Mouse (Mus musculus) embryonic facial prominence, embryonic 14.5 days (tissue): Measurements from ENCODE around the gene Dpagt1. TPM values are rescaled to one million over a fixed set of nuclear protein-coding genes. Genes with fewer than 3 reads are reported as not detected.
A peak's percentile ranks its signal among the peaks of the same experiment; 100 is the strongest.

Source experiments
- ATAC-seq: fragments of 200-750 bp; cut with Nextera tagmentation; 2 replicates; pipeline ENCODE4 v1.8.0; 2017; ENCODE audit warnings: low read depth, moderate number of reproducible peaks, moderate TSS enrichment
- DNase-seq: peaks from one replicate; pipeline ENCODE4 v3.0.0-alpha.2; 2015; ENCODE audit warnings: low spot score
- H3K27ac ChIP-seq: fragments of 300-500 bp; sonication (generic); replicated peaks from 2 replicates; pipeline ENCODE4 v1.5.1; 2014; ENCODE audit warnings: low read depth, mild to moderate bottlenecking, low read length, moderate library complexity
- H3K27me3 ChIP-seq: fragments of 300-500 bp; sonication (generic); replicated peaks from 2 replicates; pipeline ENCODE4 v1.6.1; 2014; ENCODE audit warnings: low read length; ENCODE audit not compliant: control insufficient read depth, insufficient read depth
- H3K36me3 ChIP-seq: fragments of 300-500 bp; sonication (generic); 2 replicates; pipeline ENCODE4 v1.6.1; 2014; ENCODE audit warnings: low read length, mixed read lengths; ENCODE audit not compliant: control insufficient read depth, insufficient read depth
- H3K4me1 ChIP-seq: fragments of 300-500 bp; sonication (generic); 2 replicates; pipeline ENCODE4 v1.6.1; 2014; ENCODE audit warnings: antibody characterized with exemption, low read length; ENCODE audit not compliant: control insufficient read depth, insufficient read depth
- H3K4me2 ChIP-seq: fragments of 300-500 bp; sonication (generic); 2 replicates; pipeline ENCODE4 v1.6.1; 2014; ENCODE audit warnings: low read depth, mild to moderate bottlenecking, low read length, moderate library complexity, mixed read lengths
- H3K4me3 ChIP-seq: fragments of 300-500 bp; sonication (generic); 2 replicates; pipeline ENCODE4 v1.5.1; 2014; ENCODE audit warnings: low read depth, mild to moderate bottlenecking, low read length
- H3K9ac ChIP-seq: fragments of 300-500 bp; sonication (generic); 2 replicates; pipeline ENCODE4 v1.6.1; 2014; ENCODE audit warnings: low read depth, mild to moderate bottlenecking, low read length, moderate library complexity, mixed read lengths
- H3K9me3 ChIP-seq: fragments of 300-500 bp; sonication (generic); 2 replicates; pipeline ENCODE4 v1.6.1; 2016; ENCODE audit warnings: low read length; ENCODE audit not compliant: control insufficient read depth
- WGBS: fragments of 180-500 bp; shearing (Covaris S2); extraction: QIAGEN DNeasy Blood & Tissue Kit; methylation state at CpG from one replicate; pipeline ENCODE4 v1.1.7; 2014; 5-methylcytosine and 5-hydroxymethylcytosine counted together
- polyA plus RNA-seq: library from polyadenylated mRNA; unstranded; fragments of >200 nt; fragmentation: Nextera tagmentation; extraction: Ambion mirVana; gene quantifications from 2 replicates; pipeline ENCODE4 v1.2.1, GENCODE M21; 2014

The Dpagt1 gene
- polyA plus RNA-seq, 1 experiment from 2014 or later: 34.3 TPM

GRCm38 (mm10) chr9:44342173-44342572 is 16.4 kb downstream of the Dpagt1 start:
- peaks cover 46% of the 10 kb centered on the region for H3K36me3 ChIP-seq
- no peak overlapping the region for H3K4me3 ChIP-seq
- 80% methylated on average over 3 of the region's 3 CpGs for WGBS
- H3K4me2 ChIP-seq: no peak overlapping the region
- no peak overlapping the region for H3K27ac ChIP-seq
- no peak for ATAC-seq
- no peaks in the 10 kb centered on the region for H3K27me3 ChIP-seq
- DNase-seq: no peak
- H3K9ac ChIP-seq: no peak overlapping the region
- no peaks in the 10 kb centered on the region for H3K9me3 ChIP-seq
- peaks cover 12% of the 10 kb centered on the region for H3K4me1 ChIP-seq

DNA sequence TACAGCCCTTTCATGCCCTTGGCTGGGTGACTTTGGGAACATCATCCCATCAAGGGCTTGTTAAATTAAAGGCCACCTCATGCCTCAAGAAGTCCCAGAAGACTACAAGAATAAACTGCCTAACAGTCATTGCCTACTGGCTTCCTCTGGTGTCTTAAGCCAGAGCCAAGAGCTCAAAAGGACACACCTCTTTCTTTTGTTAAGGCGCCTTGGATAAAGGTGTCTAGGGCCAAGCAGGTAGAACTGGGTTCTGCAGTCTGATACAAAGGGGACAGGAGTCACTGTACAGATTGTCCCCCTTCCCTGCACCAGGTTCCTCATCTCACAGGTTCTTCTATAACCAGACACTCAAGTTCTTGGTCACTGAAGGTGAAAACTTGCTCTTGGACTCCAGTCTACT is 16.8 kb downstream of the Dpagt1 start:
- no peak overlapping the region for H3K27ac ChIP-seq
- peak overlapping the region; percentile 56; the same call in 1 of the 2 replicates for H3K4me2 ChIP-seq
- ATAC-seq (no peak), DNase-seq (no peak)
- no peaks in the 10 kb centered on the region for H3K9me3 ChIP-seq
- H3K9ac ChIP-seq: peak overlapping the region; percentile 87
- 100% methylated on average over 1 of the region's 1 CpGs for WGBS
- peaks cover 9% of the 10 kb centered on the region for H3K4me1 ChIP-seq
- peaks cover 46% of the 10 kb centered on the region for H3K36me3 ChIP-seq
- H3K27me3 ChIP-seq: no peaks in the 10 kb centered on the region
- H3K4me3 ChIP-seq: no peak overlapping the region; the same call in 1 of the 2 replicates

GRCm38 (mm10) chr9:44343290-44343689 is 17.5 kb downstream of the Dpagt1 start:
- H3K9ac ChIP-seq: peak overlapping the region; percentile 87
- H3K27me3 ChIP-seq: no peaks in the 10 kb centered on the region
- peak overlapping the region; percentile 94 for H3K27ac ChIP-seq
- no peaks in the 10 kb centered on the region for H3K9me3 ChIP-seq
- H3K36me3 ChIP-seq: peaks cover 46% of the 10 kb centered on the region
- DNase-seq (no peak), ATAC-seq (no peak)
- peaks cover 7% of the 10 kb centered on the region for H3K4me1 ChIP-seq
- peak overlapping the region; percentile 56 for H3K4me2 ChIP-seq
- H3K4me3 ChIP-seq: peak overlapping the region; percentile 78
- WGBS: 8% methylated on average over 6 of the region's 6 CpGs

- Histone ChIP-seq H3K27ac (peak within 1 kb of the TSS; percentile 94), H3K4me1 (peaks cover 7% of the 10 kb centered on the region), H3K9me3 (no peaks in the 10 kb centered on the region), H3K27me3 (no peaks in the 10 kb centered on the region), H3K4me2 (peak within 1 kb of the TSS; percentile 56), H3K4me3 (peak within 1 kb of the TSS; percentile 78), H3K9ac (peak within 1 kb of the TSS; percentile 87), H3K36me3 (peaks cover 48% of the 10 kb centered on the region)
- WGBS: under 1% methylated on average over 36 of the region's 39 CpGs
- peak; percentile 96 for ATAC-seq
- DNase-seq: peak; percentile 96
Observed at GRCm38 (mm10) chr9:44343781-44344421, 18.1 kb downstream of the Dpagt1 start, which contains the start of gene Hmbs. Hmbs (minus strand) TSS chr9:44344228.

DNA sequence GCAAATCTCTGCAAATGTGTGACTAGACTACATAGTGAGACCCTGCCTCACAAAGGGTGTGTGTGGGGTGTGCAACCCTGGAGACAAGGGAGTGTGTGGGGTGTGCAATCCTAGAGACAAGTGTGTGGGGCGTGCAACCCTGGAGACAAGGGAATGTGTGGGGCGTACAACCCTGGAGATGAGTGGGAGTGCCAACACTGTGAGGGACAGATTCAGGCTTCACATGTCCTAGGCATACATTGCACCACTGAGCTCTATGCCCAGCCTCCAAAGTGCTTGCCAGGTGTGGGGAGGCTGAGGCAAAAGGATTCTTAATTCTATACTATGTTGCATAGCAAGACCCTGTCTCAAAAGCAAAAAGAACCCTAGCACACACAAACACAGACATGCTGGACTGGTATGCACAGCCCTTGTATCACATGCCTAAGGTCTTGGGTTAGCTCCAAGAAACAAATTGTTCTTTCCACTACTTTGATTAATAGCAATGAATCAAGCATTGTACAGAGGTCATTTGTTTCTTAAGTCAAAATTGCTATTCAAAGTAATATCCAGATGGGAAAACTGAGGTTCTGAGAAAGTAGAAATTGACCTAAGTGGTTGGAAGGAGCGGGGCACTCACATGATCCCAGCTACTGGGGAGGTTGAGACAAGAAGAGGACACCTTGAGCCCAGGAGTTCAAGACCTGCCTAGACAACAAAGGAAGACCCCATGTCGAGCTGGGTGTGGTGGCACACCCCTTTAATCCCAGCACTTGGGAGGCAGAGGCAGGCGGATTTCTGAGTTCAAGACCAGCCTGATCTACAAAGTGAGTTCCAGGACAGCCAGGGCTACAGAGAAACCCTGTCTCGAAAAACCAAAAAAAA is 20.0 kb downstream of the Dpagt1 start:
- Histone ChIP-seq H3K9me3 (no peaks in the 10 kb centered on the region), H3K27ac (no peak overlapping the region), H3K4me1 (peaks cover 7% of the 10 kb centered on the region), H3K36me3 (peaks cover 57% of the 10 kb centered on the region), H3K9ac (no peak overlapping the region), H3K4me2 (no peak overlapping the region), H3K4me3 (no peak overlapping the region), H3K27me3 (no peaks in the 10 kb centered on the region)
- ATAC-seq (no peak), DNase-seq (no peak)
- 79% methylated on average over 6 of the region's 6 CpGs for WGBS

DNA sequence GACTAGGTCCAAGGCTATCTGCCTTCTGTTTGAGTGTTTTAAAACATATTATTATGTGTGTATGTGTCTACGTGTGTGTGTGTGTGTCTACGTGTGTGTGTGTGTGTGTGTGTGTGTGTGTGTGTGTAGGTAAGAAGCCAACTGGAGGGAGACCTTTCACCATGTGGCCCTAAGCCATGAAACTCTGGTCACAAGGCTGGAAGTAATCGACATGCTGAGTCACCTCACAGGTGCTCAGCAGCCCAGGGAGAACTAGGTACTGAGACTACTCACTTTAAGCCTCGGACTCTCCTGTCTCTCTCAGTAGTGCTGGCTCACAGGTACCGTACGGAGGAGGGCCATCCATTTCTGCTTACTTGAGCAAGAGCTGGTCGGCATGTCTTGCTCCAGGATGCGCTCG is 21.3 kb downstream of the Dpagt1 start:
- 92% methylated on average over 9 of the region's 9 CpGs for WGBS
- Histone ChIP-seq H3K4me1 (peaks cover 7% of the 10 kb centered on the region), H3K36me3 (peaks cover 59% of the 10 kb centered on the region), H3K27ac (no peak overlapping the region), H3K9ac (no peak overlapping the region), H3K27me3 (no peaks in the 10 kb centered on the region), H3K4me3 (no peak overlapping the region), H3K9me3 (no peaks in the 10 kb centered on the region), H3K4me2 (no peak overlapping the region)
- ATAC-seq (no peak), DNase-seq (no peak)

- Histone ChIP-seq H3K4me1 (peaks cover 7% of the 10 kb centered on the region), H3K4me3 (no peak overlapping the region), H3K9me3 (no peaks in the 10 kb centered on the region), H3K36me3 (peaks cover 64% of the 10 kb centered on the region), H3K9ac (no peak overlapping the region), H3K27me3 (no peaks in the 10 kb centered on the region), H3K4me2 (no peak overlapping the region), H3K27ac (no peak overlapping the region)
- ATAC-seq: no peak
- WGBS: 90% methylated on average over 4 of the region's 4 CpGs
- DNase-seq: no peak
Observed at GRCm38 (mm10) chr9:44347621-44348020, 21.8 kb downstream of the Dpagt1 start.

DNA sequence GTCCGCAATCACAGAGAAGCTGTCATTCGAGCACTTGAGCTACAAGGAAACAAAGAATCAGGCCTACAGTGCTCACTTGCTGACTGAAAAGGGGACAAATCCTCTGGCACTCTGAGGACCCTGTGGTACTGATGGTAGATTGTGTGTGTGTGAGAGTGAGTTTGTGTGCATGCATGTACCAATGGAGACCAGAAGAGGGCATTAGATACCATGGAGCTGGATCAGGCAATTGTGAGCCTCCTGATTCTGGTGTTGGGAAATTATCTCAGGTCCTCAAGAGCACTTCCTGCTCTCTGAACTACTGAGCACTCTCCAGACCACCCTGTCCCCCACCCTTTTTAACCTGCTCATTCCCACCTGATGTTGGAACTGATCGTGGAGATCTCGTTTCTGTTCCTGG is 22.7 kb downstream of the Dpagt1 start:
- no peaks in the 10 kb centered on the region for H3K27me3 ChIP-seq
- no peak overlapping the region for H3K4me3 ChIP-seq
- DNase-seq (no peak), ATAC-seq (no peak)
- peaks cover 73% of the 10 kb centered on the region for H3K36me3 ChIP-seq
- H3K4me1 ChIP-seq: no peaks in the 10 kb centered on the region
- no peak overlapping the region for H3K27ac ChIP-seq
- no peak overlapping the region for H3K4me2 ChIP-seq
- H3K9ac ChIP-seq: no peak overlapping the region
- H3K9me3 ChIP-seq: no peaks in the 10 kb centered on the region
- WGBS: 98% methylated on average over 4 of the region's 4 CpGs
